Mouse (Mus musculus) myocyte (in vitro differentiated cells): Measurements from ENCODE around the gene Gpr18. TPM values are rescaled to one million over a fixed set of nuclear protein-coding genes. Genes with fewer than 3 reads are reported as not detected.

Experiments
- H3K27me3 ChIP-seq: one replicate; pipeline ENCODE4 v1.6.1; 2011; ENCODE audit not compliant: control insufficient read depth, insufficient read depth, insufficient read length
- H3K36me3 ChIP-seq: one replicate; pipeline ENCODE4 v1.6.1; 2011; ENCODE audit not compliant: control insufficient read depth, insufficient read depth
- H3K4me2 ChIP-seq: one replicate; pipeline ENCODE4 v1.6.1; 2011; ENCODE audit warnings: low read depth, control low read depth
- H3K4me3 ChIP-seq: one replicate; pipeline ENCODE4 v1.5.1; 2011; ENCODE audit warnings: mild to moderate bottlenecking, control low read depth, moderate library complexity
- H3K79me2 ChIP-seq: one replicate; pipeline ENCODE4 v1.6.1; 2011; ENCODE audit not compliant: control insufficient read depth, insufficient read depth
- H3ac ChIP-seq: one replicate; pipeline ENCODE4 v1.6.1; 2011; ENCODE audit not compliant: control insufficient read depth, insufficient read length
- CEBPB ChIP-seq: IDR thresholded peaks from 2 replicates; pipeline ENCODE4 v1.6.1; 2011; ENCODE audit warnings: mild to moderate bottlenecking, moderate library complexity; ENCODE audit not compliant: poor library complexity, insufficient read depth, severe bottlenecking
- E2F4 ChIP-seq: IDR thresholded peaks from one replicate; pipeline ENCODE4 v1.6.1; 2011; ENCODE audit warnings: mild to moderate bottlenecking, control low read depth, moderate library complexity; ENCODE audit not compliant: insufficient read depth
- MAX ChIP-seq: IDR thresholded peaks from one replicate; pipeline ENCODE4 v1.6.1; 2011; ENCODE audit warnings: low read depth, mild to moderate bottlenecking, control low read depth
- MYOD1 ChIP-seq, 3 experiments: IDR thresholded peaks; one replicate each; pipeline ENCODE4 v1.6.1; 2011; ENCODE audit warnings: control low read depth in 2 of 3, low read depth in 2 of 3, mild to moderate bottlenecking in 2 of 3, moderate library complexity in 1 of 3; ENCODE audit not compliant: insufficient read length in 2 of 3, control insufficient read depth in 1 of 3
- MYOG ChIP-seq, 3 experiments: IDR thresholded peaks; one replicate each; pipeline ENCODE4 v1.6.1; 2011; ENCODE audit warnings: control low read depth in 2 of 3, low read depth in 2 of 3, mild to moderate bottlenecking in 2 of 3; ENCODE audit not compliant: insufficient read length in 2 of 3, control insufficient read depth in 1 of 3, insufficient read depth in 1 of 3
- POLR2A ChIP-seq: IDR thresholded peaks from one replicate; pipeline ENCODE4 v1.6.1; 2011; ENCODE audit warnings: low read depth, mild to moderate bottlenecking, control low read depth, moderate library complexity; ENCODE audit not compliant: insufficient read length
- POLR2AphosphoS2 ChIP-seq: IDR thresholded peaks from one replicate; pipeline ENCODE4 v1.6.1; 2011; ENCODE audit warnings: low read depth, control low read depth; ENCODE audit not compliant: insufficient read length
- REST ChIP-seq: IDR thresholded peaks from one replicate; pipeline ENCODE4 v1.6.1; 2011; ENCODE audit warnings: mild to moderate bottlenecking, control low read depth, moderate library complexity; ENCODE audit not compliant: insufficient read depth, insufficient read length
- SRF ChIP-seq: IDR thresholded peaks from one replicate; pipeline ENCODE4 v1.6.1; 2011; ENCODE audit warnings: low read depth; ENCODE audit not compliant: control insufficient read depth, insufficient read length
- TCF12 ChIP-seq: IDR thresholded peaks from one replicate; pipeline ENCODE4 v1.6.1; 2011; ENCODE audit warnings: mild to moderate bottlenecking, control low read depth; ENCODE audit not compliant: poor library complexity, insufficient read depth, severe bottlenecking
- TCF3 ChIP-seq: IDR thresholded peaks from one replicate; pipeline ENCODE4 v1.6.1; 2011; ENCODE audit warnings: low read depth, control low read depth; ENCODE audit not compliant: insufficient read length
- USF1 ChIP-seq: IDR thresholded peaks from one replicate; pipeline ENCODE4 v1.6.1; 2011; ENCODE audit warnings: low read depth, mild to moderate bottlenecking, control low read depth, moderate library complexity
- polyA plus RNA-seq: library from polyadenylated mRNA; unstranded; fragments of >200 nt; fragmentation: generic; extraction: Trizol; gene quantifications from one replicate; pipeline ENCODE4 v1.2.1, GENCODE M21; 2012; ENCODE audit warnings: missing spikeins

Gpr18 gene
- polyA plus RNA-seq, 1 experiment = not detected

DNA sequence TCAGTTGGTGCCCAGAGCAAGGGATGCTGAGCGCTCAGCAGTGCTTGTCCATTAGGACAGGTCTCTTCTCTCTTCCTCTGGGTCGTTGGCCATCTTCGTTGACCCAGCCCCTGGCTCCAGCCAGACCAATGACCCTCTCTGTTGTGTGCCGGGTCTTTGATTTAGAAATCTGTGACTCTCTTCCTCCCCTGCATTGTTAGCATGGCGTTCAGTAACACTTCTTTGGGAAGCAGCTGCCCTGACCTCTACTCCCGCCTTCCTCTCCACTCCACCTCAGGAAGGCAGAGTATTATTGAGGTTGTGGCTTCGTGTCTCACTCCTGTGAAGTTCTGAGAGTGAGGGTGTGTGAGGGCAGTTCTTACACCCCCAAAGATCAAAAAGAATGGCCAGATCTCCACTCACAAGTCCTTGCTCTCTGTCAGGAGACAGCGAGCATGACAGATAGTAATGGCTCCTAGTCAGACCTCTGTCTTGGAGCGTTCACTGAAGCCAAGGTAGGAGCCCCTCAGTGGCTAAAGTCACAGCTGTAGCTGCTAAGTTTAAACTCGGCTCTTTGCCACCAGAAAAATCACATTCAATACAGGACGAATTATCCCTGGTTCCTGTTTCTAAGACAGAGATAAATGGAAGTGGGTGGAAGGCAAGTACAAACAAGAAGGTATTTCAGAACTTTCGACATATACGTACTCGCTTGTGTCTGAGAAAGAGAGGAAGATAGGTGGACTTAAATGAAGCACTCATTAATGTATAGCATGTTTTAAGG lies 46.7 kb upstream of the Gpr18 start:
- no peaks in the 10 kb centered on the region for H3K79me2 ChIP-seq
- no peak overlapping the region for H3ac ChIP-seq
- no peak overlapping the region for H3K4me3 ChIP-seq
- no peaks in the 10 kb centered on the region for H3K36me3 ChIP-seq
- TF ChIP-seq TCF12 (no peak), MAX (no peak), E2F4 (no peak), POLR2AphosphoS2 (no peak), SRF (no peak), USF1 (no peak), REST (no peak), CEBPB (no peak), MYOD1 (IDR thresholded peaks at IDR 0.05; ENCODE audit: control insufficient read depth in 1 of 3, insufficient read length in 2 of 3, low read depth in 2 of 3) (no peak), TCF3 (no peak), MYOG (IDR thresholded peaks at IDR 0.05; ENCODE audit: control insufficient read depth in 1 of 3, insufficient read depth in 1 of 3, insufficient read length in 2 of 3, low read depth in 2 of 3) (no peak), POLR2A (no peak)
- H3K4me2 ChIP-seq = no peak overlapping the region
- H3K27me3 ChIP-seq = no peaks in the 10 kb centered on the region

- Histone ChIP-seq H3ac (no peak overlapping the region), H3K27me3 (no peaks in the 10 kb centered on the region), H3K4me2 (no peak overlapping the region), H3K4me3 (no peak overlapping the region), H3K36me3 (no peaks in the 10 kb centered on the region), H3K79me2 (no peaks in the 10 kb centered on the region)
- TF ChIP-seq MYOG (IDR thresholded peaks at IDR 0.05; ENCODE audit: control insufficient read depth in 1 of 3, insufficient read depth in 1 of 3, insufficient read length in 2 of 3, low read depth in 2 of 3) (no peak), TCF3 (no peak), REST (no peak), POLR2AphosphoS2 (no peak), USF1 (no peak), TCF12 (no peak), MYOD1 (IDR thresholded peaks at IDR 0.05; ENCODE audit: control insufficient read depth in 1 of 3, insufficient read length in 2 of 3, low read depth in 2 of 3) (no peak), SRF (no peak), E2F4 (no peak), CEBPB (no peak), POLR2A (no peak), MAX (no peak)
These were observed 46.0 kb upstream of the Gpr18 start for GRCm38 (mm10) chr14:121961496-121962127.

DNA sequence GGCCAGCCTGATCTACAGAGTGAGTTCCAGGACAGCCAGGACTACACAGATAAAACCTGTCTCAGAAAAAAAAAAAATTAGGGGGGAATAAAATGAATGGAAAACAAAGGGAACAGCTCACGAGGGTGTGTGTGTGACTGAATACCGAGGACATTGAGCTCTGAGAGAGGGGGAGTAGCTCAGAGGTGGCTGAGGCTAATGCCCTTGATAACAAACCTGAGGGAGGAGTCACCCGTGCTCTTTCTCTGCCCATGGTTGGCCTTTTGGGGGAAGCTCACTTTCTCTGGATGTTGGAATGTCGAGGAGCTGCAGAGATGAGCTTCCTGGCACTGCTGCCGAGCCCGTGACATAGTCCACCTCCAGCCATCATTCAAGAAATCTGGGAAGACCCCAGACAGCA lies 45.4 kb upstream of the Gpr18 start:
- no peak overlapping the region for H3K4me3 ChIP-seq
- TF ChIP-seq TCF12 = no peak
- no peak for TF ChIP-seq MYOG (IDR thresholded peaks at IDR 0.05; ENCODE audit: control insufficient read depth in 1 of 3, insufficient read depth in 1 of 3, insufficient read length in 2 of 3, low read depth in 2 of 3)
- TF ChIP-seq TCF3 = no peak
- TF ChIP-seq MYOD1 (IDR thresholded peaks at IDR 0.05; ENCODE audit: control insufficient read depth in 1 of 3, insufficient read length in 2 of 3, low read depth in 2 of 3) = no peak
- no peak for TF ChIP-seq MAX
- TF ChIP-seq USF1 = no peak
- no peak for TF ChIP-seq REST
- no peak for TF ChIP-seq CEBPB
- no peak for TF ChIP-seq POLR2A
- no peaks in the 10 kb centered on the region for H3K36me3 ChIP-seq
- no peak overlapping the region for H3ac ChIP-seq
- H3K27me3 ChIP-seq = no peaks in the 10 kb centered on the region
- H3K79me2 ChIP-seq = no peaks in the 10 kb centered on the region
- H3K4me2 ChIP-seq = no peak overlapping the region

DNA sequence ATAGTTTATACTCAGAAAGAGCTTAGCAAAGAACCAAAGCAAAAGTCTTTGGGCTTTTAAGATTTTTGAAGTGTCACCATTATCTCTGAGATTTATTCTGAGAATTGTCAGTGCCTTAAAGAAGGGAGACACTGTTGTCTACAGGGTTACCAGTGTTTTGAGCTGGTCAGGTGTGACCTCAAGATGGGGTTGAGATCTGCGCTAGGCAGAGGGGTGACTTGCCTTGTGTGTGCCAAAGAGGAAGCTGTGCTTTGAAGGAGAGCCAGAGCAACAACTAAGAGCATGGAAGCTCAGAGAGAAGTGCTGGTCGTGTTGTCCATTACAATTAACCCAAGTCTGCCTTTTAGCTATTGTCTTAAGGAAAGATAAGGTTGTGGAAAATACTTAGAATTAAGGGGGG lies 45.0 kb upstream of the Gpr18 start:
- H3K27me3 ChIP-seq = no peaks in the 10 kb centered on the region
- H3ac ChIP-seq = no peak overlapping the region
- TF ChIP-seq POLR2AphosphoS2 = no peak
- no peak for TF ChIP-seq USF1
- H3K79me2 ChIP-seq = no peaks in the 10 kb centered on the region
- no peaks in the 10 kb centered on the region for H3K36me3 ChIP-seq
- H3K4me2 ChIP-seq = no peak overlapping the region
- no peak overlapping the region for H3K4me3 ChIP-seq

DNA sequence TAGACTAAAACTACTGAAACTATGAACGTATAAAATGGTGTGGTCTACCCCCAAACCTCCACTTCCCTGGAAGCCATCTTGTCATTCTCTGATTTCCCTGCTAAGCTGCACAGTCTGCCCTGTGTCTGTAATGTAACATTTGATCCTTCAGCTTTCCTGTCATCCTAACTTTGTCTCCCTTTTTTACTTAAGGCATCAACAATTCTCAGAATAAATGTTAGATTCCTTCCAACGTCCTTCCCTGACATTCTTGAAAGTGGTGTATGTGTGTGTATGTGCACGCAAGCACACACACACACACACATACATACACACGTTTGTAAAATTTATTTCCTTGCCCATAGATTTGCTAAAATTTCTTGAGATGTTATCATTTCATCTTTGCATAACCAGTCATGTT lies 44.5 kb upstream of the Gpr18 start:
- Histone ChIP-seq H3K36me3 (no peaks in the 10 kb centered on the region), H3K4me3 (no peak overlapping the region), H3ac (no peak overlapping the region), H3K4me2 (no peak overlapping the region), H3K27me3 (no peaks in the 10 kb centered on the region), H3K79me2 (no peaks in the 10 kb centered on the region)
- TF ChIP-seq POLR2A (no peak), CEBPB (no peak), MYOD1 (IDR thresholded peaks at IDR 0.05; ENCODE audit: control insufficient read depth in 1 of 3, insufficient read length in 2 of 3, low read depth in 2 of 3) (no peak), USF1 (no peak), SRF (no peak), TCF3 (no peak), MAX (no peak), POLR2AphosphoS2 (no peak)
